Mouse (Mus musculus) cerebellum, adult 2 months (tissue): ENCODE results near the gene Ccdc57. TPM values are rescaled to one million over a fixed set of nuclear protein-coding genes. Genes with fewer than 3 reads are reported as not detected.

Experiments used
- DNase-seq, 2 experiments: peaks; one replicate each; pipeline ENCODE4 v3.0.0; 2021
- H3K27ac ChIP-seq: fragments of 200-500 bp; 2 replicates; pipeline ENCODE4 v1.5.1; 2012; ENCODE audit warnings: low read length, control low read depth, inconsistent platforms; ENCODE audit not compliant: insufficient read depth
- H3K27me3 ChIP-seq: fragments of 200-500 bp; 2 replicates; pipeline ENCODE4 v1.6.1; 2012; ENCODE audit warnings: inconsistent platforms, mild to moderate bottlenecking, low read length, moderate library complexity; ENCODE audit not compliant: control insufficient read depth, insufficient read depth
- H3K4me1 ChIP-seq: fragments of 200-500 bp; 2 replicates; pipeline ENCODE4 v1.6.1; 2011; ENCODE audit warnings: low read length; ENCODE audit not compliant: control insufficient read depth, insufficient read depth
- H3K4me3 ChIP-seq: fragments of 200-500 bp; replicated peaks from 2 replicates; pipeline ENCODE3; 2011; ENCODE audit warnings: mild to moderate bottlenecking, low read depth, low read length, control low read depth; ENCODE audit not compliant: insufficient read depth
- CTCF ChIP-seq: fragments of 200-500 bp; IDR thresholded peaks from 2 replicates; pipeline ENCODE4 v1.5.1; 2011; ENCODE audit warnings: low read depth, mild to moderate bottlenecking, control low read depth, low read length, moderate library complexity, borderline replicate concordance; ENCODE audit not compliant: insufficient read depth
- POLR2A ChIP-seq: fragments of 200-500 bp; IDR thresholded peaks from 2 replicates; pipeline ENCODE4 v1.6.1; 2011; ENCODE audit warnings: low read length, control low read depth, borderline replicate concordance; ENCODE audit not compliant: insufficient read depth
- WGBS: fragments of 180-500 bp; shearing (Covaris S2); methylation state at CpG from one replicate; pipeline ENCODE4 v1.1.7; 2018; 5-methylcytosine and 5-hydroxymethylcytosine counted together
- polyA plus RNA-seq: library from polyadenylated mRNA; depleted of rRNA; stranded (reverse); fragments of >200 nt; gene quantifications from 2 replicates; pipeline ENCODE4 v1.2.3, GENCODE M21; 2012

Ccdc57 gene
- polyA plus RNA-seq, 1 experiment = 4.4 TPM

- DNase-seq = no peak
- Histone ChIP-seq H3K4me1 (no peaks in the 10 kb centered on the region), H3K27me3 (no peaks in the 10 kb centered on the region), H3K4me3 (no peak overlapping the region), H3K27ac (no peak overlapping the region)
- WGBS = 84% methylated on average over 4 of the region's 4 CpGs
- TF ChIP-seq POLR2A (no peak), CTCF (no peak)
Observed at GRCm38 (mm10) chr11:120965587-120965986, 32.9 kb upstream of the Ccdc57 start.

- WGBS = 31% methylated on average over 10 of the region's 10 CpGs
- no peak for DNase-seq
- Histone ChIP-seq H3K4me3 (no peak overlapping the region), H3K4me1 (no peaks in the 10 kb centered on the region), H3K27ac (no peak overlapping the region), H3K27me3 (no peaks in the 10 kb centered on the region)
- TF ChIP-seq POLR2A (no peak), CTCF (no peak)
Observed at GRCm38 (mm10) chr11:120964195-120965157, 31.8 kb upstream of the Ccdc57 start.

GRCm38 (mm10) chr11:120962909-120963308 is 30.2 kb upstream of the Ccdc57 start:
- Histone ChIP-seq H3K27me3 (no peaks in the 10 kb centered on the region), H3K4me3 (no peak overlapping the region)

GRCm38 (mm10) chr11:120962050-120962771 is 29.5 kb upstream of the Ccdc57 start:
- 93% methylated on average over 13 of the region's 13 CpGs for WGBS
- no peaks in the 10 kb centered on the region for H3K27me3 ChIP-seq
- H3K4me3 ChIP-seq = no peak overlapping the region
- no peak for DNase-seq
- H3K4me1 ChIP-seq = peaks cover 3% of the 10 kb centered on the region; the same call in 1 of the 2 replicates
- no peak overlapping the region for H3K27ac ChIP-seq
- no peak for TF ChIP-seq POLR2A
- TF ChIP-seq CTCF = no peak

More at GRCm38 (mm10) chr11:120962909-120963308, 30.2 kb upstream of the Ccdc57 start:
- no peak for DNase-seq
- no peak for TF ChIP-seq CTCF
- no peak for TF ChIP-seq POLR2A
- H3K27ac ChIP-seq = no peak overlapping the region
- 76% methylated on average over 7 of the region's 7 CpGs for WGBS
- peaks cover 3% of the 10 kb centered on the region; the same call in 1 of the 2 replicates for H3K4me1 ChIP-seq

- WGBS = 81% methylated on average over 7 of the region's 7 CpGs
- DNase-seq = no peak
Observed at GRCm38 (mm10) chr11:120961594-120961993, 28.9 kb upstream of the Ccdc57 start.

GRCm38 (mm10) chr11:120960248-120960647 is 27.6 kb upstream of the Ccdc57 start:
- no peak for TF ChIP-seq CTCF
- no peak for TF ChIP-seq POLR2A
- Histone ChIP-seq H3K27ac (no peak overlapping the region), H3K27me3 (no peaks in the 10 kb centered on the region), H3K4me3 (no peak overlapping the region), H3K4me1 (peaks cover 3% of the 10 kb centered on the region; the same call in 1 of the 2 replicates)
- WGBS = 52% methylated on average over 1 of the region's 1 CpGs
- DNase-seq = no peak

More at GRCm38 (mm10) chr11:120961594-120961993, 28.9 kb upstream of the Ccdc57 start:
- no peak overlapping the region for H3K27ac ChIP-seq
- TF ChIP-seq CTCF (no peak), POLR2A (no peak)
- H3K27me3 ChIP-seq = no peaks in the 10 kb centered on the region
- H3K4me3 ChIP-seq = no peak overlapping the region
- H3K4me1 ChIP-seq = peaks cover 3% of the 10 kb centered on the region; the same call in 1 of the 2 replicates

- no peak overlapping the region for H3K27ac ChIP-seq
- no peak for DNase-seq
- TF ChIP-seq POLR2A (no peak), CTCF (no peak)
- no peak overlapping the region for H3K4me3 ChIP-seq
- no peaks in the 10 kb centered on the region for H3K27me3 ChIP-seq
- 81% methylated on average over 3 of the region's 3 CpGs for WGBS
- peaks cover 3% of the 10 kb centered on the region; the same call in 1 of the 2 replicates for H3K4me1 ChIP-seq
Observed at GRCm38 (mm10) chr11:120959564-120959963, 26.9 kb upstream of the Ccdc57 start.

- no peak for TF ChIP-seq POLR2A
- TF ChIP-seq CTCF = no peak
- no peak for DNase-seq
- Histone ChIP-seq H3K4me1 (peaks cover 3% of the 10 kb centered on the region; the same call in 1 of the 2 replicates), H3K4me3 (no peak overlapping the region), H3K27ac (no peak overlapping the region), H3K27me3 (no peaks in the 10 kb centered on the region)
- 77% methylated on average over 18 of the region's 18 CpGs for WGBS
Observed at GRCm38 (mm10) chr11:120959066-120959465, 26.4 kb upstream of the Ccdc57 start.
